Mouse (Mus musculus) lung, postnatal 14 days (tissue): Measurements from ENCODE around the gene Spata3.

ENCODE experiments used
- DNase-seq: peaks from one replicate; pipeline ENCODE4 v3.0.0; 2021

Spata3 gene

DNA sequence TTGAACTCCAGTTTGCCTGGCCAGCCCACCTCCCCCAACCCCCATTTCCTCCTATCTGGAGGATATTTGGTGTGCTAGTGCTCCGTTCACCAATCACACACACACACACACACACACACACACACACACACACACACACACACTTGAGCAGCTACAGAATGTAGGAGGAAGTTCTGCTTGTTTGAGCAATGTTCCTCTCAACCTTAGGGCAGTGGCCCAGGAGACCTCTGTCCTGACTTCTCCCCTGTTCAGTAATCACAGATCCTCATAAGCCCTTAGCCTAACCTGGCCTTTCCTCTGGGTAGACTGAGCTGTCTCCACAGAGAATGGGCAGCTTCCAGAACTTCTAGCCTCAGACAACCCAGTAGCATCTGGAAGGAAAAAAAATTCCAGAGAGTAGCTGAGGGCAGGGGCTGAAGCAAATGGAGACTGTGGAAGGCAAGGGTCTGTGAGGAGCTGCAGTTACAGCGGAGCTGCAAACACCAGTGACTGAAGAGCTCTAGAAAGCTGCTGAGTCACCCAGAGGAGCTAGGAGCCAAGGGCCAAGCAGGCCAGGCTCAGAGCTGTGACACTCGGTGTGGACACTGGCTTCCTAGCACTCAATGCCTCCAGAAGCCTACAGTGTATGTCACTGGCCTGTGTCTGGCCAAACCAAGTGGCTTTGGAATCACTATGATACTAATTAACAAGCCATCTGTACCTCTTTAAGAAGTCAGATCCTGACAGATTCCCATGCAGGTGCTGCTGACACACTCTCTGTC lies 21.8 kb downstream of the Spata3 start:
- peak; percentile 31 for DNase-seq

DNA sequence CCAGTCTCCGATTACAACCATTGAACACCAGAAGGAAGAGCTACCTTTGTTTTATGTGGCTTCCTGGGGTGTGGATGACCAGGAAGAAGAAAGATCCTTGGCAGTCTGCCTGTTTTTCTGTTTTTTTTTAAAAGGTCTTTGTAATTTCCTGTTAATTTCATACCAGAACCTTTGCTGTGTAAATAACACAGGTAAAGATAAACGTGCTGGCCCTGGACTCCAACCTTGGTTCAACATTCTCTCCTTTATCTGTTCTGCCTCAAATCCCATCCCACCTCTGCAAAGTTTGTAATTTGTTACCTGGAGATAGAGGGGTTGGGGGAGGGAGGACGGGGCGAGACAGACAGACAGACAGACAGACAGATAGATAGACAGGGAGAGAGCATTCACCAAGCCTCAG lies 23.5 kb downstream of the Spata3 start:
- no peak for DNase-seq

DNA sequence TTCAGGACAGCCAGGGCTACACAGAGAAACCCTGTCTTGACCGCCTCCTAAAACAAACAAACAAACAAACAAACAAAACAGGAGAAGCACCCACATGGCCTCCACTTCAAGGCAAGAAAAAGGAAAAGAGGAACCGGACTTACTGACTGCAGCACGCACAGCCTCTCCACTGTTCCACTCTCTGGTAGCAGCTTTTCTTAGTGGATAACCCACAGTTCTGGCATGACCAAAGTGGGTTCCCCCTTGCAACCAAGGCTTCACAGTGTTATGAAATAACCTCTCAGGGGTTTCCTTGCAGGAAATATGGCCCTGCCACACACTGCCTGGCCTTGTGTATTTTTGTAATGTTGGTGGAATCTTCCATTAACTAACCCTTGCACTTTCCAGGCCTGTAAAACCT lies 24.2 kb downstream of the Spata3 start:
- no peak for DNase-seq

DNA sequence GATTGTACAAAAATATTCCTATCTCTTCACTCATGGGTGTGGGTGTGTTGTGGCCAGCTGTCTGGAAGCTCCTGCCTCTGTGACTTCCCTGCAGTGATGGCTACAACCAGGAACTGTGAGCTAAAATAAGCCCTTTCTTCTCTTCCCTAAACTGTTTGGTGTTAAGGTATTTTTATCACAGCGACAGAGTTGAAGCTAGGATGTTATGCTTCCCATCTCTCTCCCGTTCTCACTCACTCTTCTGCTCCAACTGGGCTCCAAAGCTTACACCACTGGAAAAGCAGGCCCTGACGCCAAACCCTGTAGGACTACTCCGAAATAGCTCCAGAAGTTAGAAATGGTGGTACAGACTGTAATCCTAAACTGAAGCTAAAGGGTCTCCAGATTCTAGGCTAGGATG lies 28.4 kb downstream of the Spata3 start:
- DNase-seq = no peak

DNA sequence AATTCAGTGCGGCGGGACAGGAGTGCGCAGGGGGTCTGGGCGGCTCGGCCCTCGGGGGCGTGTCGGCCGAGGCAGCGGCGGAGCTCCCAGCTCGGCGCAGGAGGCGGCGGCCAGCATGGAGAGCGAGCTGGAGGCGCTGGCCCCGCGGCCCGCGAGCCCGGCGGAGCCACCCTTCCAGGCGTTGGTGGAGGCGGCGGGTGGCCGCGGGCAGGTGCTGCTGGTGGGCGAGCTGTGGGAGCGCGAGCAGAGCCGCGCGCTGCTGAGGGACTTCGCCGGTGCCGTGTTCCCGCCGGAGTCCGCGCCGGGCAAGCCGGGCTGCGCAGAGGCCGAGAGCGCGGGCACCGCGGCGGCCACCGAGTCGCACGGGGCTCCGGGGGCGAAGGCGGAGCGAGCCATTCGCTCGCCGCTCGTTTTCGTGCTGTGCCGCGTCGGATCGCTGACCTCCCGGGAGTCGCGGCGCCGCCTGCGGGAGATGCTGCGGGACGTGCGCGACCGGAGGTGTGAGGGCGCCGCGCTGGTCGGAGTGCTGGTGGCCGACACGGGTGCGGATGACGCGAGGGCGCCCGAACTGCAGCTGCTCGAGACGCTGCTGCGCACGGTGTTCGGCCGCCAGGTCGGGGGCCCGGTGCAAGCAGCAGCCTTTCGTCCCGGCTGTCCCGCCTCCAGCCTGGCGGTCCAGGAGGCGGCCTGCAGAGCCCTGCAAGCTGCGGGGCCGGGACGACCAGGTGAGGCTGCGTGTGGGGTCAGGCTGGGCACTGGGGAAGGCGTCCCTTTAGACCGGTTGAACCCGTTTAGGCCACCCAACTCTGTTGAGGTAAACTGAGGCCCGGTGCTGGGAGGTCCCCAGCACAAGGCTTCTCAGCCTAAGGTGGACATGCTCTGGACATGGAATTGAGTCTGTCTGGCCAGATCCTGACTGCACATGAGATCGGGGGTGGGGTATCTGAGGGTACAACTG lies 29.5 kb downstream of the Spata3 start, which contains the start of gene 2810459M11Rik:
TSS of gene 2810459M11Rik (plus strand) at position 16 of the 958 bp plus-strand sequence.
- peak; percentile 22 for DNase-seq

DNA sequence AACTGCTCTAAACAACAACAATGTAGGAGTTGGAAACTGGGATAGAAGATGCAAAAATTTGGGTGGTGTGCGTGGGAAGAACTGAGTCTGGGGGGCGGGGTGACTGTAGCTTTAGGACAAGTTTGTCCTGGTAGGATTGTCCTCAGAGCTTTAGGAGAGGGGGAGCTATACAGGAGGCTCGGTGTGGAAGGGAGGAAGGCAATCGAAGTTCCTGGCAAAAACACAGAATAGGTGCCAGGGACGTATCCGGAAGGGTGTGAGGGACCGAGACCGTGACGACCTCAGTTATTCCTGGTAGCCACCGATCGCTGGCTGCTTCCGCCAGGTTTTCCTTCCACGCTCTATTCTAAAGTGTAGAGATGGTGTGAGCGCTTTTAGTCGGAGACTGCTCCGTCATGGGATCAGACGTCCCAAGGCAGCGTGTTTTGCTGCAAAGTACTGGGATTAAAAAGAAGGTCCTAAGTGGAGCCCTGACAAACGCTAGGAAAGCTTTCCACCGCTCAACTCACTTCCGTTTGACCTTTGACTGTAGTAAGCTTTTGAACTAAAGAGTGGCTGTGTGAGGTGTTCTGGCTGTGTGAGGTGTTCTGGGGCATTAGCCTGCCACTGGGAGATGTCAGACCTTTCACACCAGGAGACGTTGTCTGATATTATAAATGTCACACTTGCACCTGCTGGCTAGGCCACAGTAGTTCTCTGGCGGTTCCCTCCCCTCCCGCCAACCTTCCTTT lies 30.4 kb downstream of the Spata3 start:
- no peak for DNase-seq

DNA sequence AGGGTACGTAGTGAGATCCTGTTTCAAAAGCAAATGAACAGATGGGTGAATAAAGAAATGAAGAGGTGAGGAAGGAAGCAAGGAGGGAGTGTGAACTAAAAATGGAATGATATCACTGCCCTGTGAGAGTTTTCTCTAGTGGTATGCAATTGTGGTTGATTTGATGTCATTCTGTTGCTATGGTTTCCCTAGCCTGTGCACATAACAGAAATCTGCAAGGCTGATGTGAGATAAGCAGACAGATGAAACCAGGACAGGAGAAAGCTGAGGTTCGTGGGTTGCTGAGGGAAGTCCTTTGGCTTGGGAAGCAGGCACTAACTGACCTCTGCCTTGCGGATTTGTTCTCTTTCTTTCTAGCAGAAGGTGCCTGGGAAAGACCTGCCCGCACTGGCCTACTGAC lies 31.6 kb downstream of the Spata3 start:
- DNase-seq = no peak

DNA sequence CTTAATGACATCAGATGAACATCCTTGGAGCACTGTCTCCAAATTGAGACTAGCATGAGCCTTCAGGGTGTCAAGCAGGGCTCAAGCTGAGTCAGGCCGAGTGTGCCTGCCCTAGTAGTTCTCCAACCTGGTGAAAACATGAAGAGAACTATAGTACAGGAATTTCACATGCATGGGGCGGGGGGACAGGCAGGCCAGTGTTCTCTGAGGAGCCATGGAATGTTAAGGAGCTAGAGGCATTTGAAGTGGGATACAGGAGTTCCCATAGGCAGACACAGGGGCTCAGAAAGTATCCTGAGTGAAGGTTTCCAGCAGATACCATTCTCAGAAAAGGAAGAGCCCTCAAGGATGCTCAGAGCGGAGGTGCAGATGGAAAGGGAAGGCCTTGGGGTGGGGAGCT lies 32.1 kb downstream of the Spata3 start:
- no peak for DNase-seq

DNA sequence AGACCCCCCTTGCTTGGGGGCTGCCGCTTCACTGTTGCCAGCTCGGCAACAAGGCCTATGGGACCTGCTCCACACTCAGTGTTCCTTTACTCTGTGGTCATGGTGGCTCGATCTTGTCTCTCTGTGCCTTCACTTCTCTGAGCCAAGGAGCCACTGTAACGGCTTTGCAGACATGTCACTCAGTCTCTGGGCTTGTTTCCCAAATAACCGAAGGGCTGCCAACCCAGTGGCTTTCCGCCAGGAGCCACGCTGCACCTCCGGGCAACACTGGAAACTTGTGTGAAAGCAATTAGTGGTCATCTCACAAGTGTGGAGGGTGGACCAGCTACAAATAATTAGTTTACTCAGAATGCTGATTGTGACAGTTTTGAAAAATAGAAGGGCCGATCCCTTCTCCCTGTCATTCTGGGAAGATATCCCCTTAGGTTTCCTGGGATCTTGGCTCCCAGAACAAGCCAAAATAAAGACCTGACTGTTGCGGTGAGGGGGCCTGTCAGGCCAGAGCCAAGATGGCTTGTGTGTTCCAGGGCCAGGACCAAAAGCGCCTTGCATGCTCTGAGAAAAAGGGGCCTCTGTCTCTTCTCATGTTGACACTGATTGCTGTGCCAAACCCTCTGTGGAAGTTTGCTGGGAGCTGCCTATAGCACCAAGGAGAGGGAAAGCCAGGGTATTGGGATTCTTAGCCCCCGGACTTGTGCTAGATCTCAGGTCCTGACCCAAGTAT lies 36.7 kb downstream of the Spata3 start:
- no peak for DNase-seq

DNA sequence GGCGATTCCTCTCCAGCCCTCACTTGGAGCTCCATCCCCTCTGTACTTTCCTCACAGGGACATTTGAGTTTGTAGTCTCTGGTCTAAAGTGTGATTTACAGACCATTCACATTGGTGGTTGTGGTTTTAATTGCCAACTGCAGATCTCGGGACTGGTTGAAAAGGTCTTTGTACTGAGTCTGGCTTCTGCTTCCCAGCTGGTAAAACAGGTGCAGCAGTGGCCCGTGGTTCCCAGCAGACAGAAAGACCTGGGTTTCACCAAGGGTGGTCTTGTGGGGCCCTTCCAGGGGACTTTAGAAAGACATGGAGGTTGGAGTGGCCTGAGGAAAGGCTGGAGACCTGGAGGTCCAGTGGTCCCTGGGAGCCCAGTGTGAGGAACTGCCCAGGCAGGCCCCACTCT lies 38.3 kb downstream of the Spata3 start:
- DNase-seq = no peak

DNA sequence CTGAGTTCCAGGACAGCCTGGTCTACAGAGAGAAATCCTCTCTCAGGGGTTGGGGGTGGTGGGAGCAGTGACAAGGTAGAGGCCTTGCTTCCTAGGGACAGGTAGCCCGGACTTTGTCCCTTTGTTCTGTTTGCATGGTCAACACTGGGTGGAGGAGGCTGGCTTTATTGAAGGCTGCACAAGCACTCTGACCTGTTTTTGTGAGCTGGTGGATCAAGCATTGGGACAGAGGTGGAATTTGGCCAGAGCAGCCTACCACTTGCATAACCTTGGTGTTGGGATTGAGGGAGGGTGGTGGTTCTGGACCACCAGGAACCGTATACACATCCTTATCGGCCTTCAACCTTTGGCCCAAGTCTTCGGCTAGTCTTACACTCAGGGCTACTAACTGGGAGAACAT lies 39.7 kb downstream of the Spata3 start:
- no peak for DNase-seq

DNA sequence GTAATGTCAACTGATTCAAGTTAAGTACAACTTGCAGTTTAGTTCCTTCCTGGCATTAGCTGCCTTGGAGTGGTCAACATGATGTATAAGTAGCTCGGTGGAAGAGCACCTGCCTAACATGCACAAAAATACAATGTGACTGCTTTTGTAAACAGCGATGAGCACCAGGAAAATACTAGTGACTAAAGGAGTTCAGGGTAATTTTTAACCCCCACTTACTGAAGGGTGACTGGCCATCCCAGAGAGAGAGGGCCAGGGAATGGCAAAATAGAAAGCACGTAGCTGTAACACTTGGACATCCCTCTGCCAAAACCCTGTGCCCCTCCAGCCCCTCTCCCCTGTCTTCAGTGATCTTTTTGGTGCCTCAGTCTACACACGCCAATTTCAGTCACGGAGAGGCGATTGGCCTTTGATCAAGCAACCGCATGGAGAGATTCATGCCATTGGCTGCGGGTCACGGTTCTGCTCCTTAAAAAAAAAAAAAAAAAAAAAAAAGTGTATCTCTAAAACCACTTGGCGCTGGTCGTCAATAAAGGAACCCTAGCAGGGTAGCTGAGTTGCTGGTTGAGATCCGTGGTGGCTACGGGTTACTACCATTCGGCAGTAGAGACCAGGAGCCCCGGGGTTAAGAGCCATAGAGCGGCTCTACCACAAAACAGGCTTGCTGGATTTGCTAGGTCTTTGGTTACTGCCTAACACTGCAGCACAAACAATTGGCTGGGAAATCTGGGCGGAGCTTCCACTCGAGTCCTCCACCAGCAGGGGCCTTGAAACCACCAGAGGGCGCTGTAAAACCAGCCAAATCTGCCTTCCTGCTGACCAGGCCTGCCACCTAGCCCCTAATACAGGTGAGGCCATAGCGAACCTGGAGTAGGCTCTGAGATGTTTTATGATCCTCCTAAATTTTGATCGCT lies 42.5 kb downstream of the Spata3 start:
- peak; percentile 96 for DNase-seq

DNA sequence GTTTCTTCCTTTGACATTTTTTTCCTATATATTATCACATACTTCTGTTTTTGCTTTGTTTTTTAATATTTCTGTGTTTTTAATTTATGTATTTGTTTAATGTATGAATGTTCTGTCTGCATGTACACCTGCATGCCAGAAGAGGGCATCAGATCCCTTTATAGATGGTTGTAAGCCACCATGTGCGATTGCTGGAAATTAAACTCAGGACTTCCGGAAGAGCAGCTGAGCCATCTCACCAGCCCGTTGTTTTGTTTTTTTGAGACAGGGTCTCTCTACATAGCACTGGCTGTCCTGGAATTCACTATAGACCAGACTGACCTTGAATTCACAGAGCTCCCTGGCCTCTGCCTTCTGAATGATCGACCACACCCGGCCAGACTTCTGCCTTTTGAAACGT lies 45.9 kb downstream of the Spata3 start:
- DNase-seq = no peak

DNA sequence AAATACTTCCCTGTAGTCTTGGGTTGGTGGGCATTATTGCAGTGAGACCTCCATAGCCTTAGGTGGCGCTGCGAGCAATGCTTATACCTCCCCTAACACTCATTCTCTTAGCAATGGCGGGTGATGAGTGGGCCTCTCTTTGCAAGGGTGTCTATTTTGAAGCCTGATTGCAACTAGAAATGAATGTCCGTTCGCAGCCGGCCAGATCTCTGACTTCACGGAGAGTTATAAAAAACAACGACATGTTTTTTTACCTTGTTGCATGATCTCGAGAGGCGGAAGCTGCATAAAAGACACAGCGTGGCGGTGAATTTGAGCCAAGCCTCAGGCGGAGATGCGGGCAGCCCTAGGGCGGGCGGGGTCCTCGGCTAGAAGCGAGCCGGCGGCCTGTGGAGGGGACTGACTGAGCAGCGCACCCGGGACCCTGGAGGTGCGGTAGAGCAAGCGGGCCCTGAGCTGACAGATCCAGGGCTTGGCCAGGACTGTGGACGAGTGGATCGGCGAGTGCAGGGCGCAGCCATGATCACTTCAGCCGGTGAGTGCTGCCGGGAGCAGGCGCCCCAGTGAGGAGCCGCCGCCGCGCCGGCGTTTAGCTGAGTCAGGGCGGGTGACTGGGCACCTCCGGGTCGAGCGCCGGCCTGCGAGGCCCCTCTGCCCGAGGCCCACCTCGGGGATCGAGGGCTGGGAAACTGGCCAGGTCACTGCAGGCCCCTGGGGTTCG lies 47.8 kb downstream of the Spata3 start, which contains the start of gene Psmd1:
TSS of gene Psmd1 (plus strand) at position 117 of the 721 bp plus-strand sequence.
- DNase-seq = peak; percentile 89

DNA sequence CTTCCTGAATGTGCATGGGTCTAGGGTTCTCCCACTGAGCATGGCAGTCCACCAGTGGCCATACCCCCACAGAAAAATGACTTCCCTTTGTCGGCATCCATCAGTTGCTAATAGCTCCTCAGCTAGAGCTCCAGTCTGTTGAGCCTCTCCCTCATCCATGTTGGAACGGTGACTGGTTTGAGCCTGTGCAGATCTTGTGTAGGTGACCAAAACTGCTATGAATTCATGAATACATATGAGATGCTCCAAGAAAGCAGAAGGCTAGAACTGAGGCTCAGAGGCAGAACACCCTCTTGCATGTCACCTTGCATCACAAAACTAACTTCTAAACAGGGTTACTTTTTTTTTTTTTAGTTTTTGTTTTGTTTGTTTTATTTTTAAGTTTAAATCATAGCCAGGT lies 59.9 kb downstream of the Spata3 start:
- no peak for DNase-seq
